Mouse (Mus musculus) bone marrow, adult 2 months (tissue): ENCODE measurements around the gene Nova2. TPM values are rescaled to one million over a fixed set of nuclear protein-coding genes. Genes with fewer than 3 reads are reported as not detected.

Experiments used
- H3K27ac ChIP-seq: fragments of 200-500 bp; 2 replicates; pipeline ENCODE4 v1.5.1; 2012; ENCODE audit warnings: low read depth, mild to moderate bottlenecking, control low read depth, inconsistent platforms, low read length; ENCODE audit not compliant: control insufficient read depth, poor library complexity, insufficient read depth
- H3K4me1 ChIP-seq: fragments of 200-500 bp; 2 replicates; pipeline ENCODE4 v1.6.1; 2011; ENCODE audit warnings: low read length; ENCODE audit not compliant: control insufficient read depth, insufficient read depth
- H3K4me3 ChIP-seq: fragments of 200-500 bp; replicated peaks from 2 replicates; pipeline ENCODE3; 2011; ENCODE audit warnings: mild to moderate bottlenecking, low read depth, low read length, control low read depth; ENCODE audit not compliant: control insufficient read depth
- CTCF ChIP-seq: fragments of 200-500 bp; IDR thresholded peaks from 2 replicates; pipeline ENCODE4 v1.5.1; 2011; ENCODE audit warnings: low read length, control low read depth; ENCODE audit not compliant: control insufficient read depth, insufficient read depth
- POLR2A ChIP-seq: fragments of 200-500 bp; IDR thresholded peaks from 2 replicates; pipeline ENCODE4 v1.6.1; 2011; ENCODE audit warnings: low read depth, mild to moderate bottlenecking, control low read depth, low read length, borderline replicate concordance; ENCODE audit not compliant: control insufficient read depth
- WGBS: fragments of 180-500 bp; shearing (Covaris S2); methylation state at CpG from one replicate; pipeline ENCODE4 v1.1.7; 2018; 5-methylcytosine and 5-hydroxymethylcytosine counted together
- polyA plus RNA-seq: library from polyadenylated mRNA; stranded (reverse); fragments of >200 nt; gene quantifications from 2 replicates; pipeline ENCODE4 v1.2.4, GENCODE M21; 2011; ENCODE audit warnings: low replicate concordance; ENCODE audit not compliant: missing spikeins, insufficient read depth, insufficient read length

The Nova2 gene
- polyA plus RNA-seq, 1 experiment = 0.35 TPM

- H3K27ac ChIP-seq = no peak overlapping the region
Observed at GRCm38 (mm10) chr7:19012882-19013281, 87.2 kb downstream of the Nova2 start.

DNA sequence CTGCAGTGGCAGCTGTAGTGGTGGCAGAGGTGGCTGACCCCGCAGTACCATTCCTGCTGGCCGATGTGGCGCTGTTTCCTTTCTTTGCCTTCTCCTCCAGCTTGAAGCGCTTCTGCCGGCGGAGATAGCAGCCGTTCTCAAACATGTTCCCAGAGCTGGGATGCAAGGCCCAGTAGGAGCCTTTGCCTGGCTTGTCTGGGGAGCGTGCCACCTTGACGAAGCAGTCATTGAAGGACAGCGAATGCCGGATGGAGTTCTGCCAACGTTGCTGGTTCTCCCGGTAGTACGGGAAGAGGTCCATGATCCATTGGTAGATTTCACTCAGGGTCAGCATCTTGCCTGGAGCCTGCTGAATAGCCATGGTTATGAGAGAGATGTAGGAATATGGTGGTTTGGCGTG lies 88.8 kb downstream of the Nova2 start:
- H3K4me3 ChIP-seq = no peak overlapping the region
- TF ChIP-seq CTCF = no peak
- no peak for TF ChIP-seq POLR2A
- WGBS = 86% methylated on average over 15 of the region's 15 CpGs
- H3K4me1 ChIP-seq = no peaks in the 10 kb centered on the region; the same call in 1 of the 2 replicates
- H3K27ac ChIP-seq = no peak overlapping the region

More at GRCm38 (mm10) chr7:19012882-19013281, 87.2 kb downstream of the Nova2 start:
- H3K4me1 ChIP-seq = no peaks in the 10 kb centered on the region; the same call in 1 of the 2 replicates
- TF ChIP-seq CTCF (no peak), POLR2A (no peak)
- H3K4me3 ChIP-seq = no peak overlapping the region
- 76% methylated on average over 2 of the region's 2 CpGs for WGBS

Other genes with a start within 250 kb of the Nova2 start
- gene Psg20, start 239.7 kb upstream of the Nova2 start, polyA plus RNA-seq = not detected in 2 replicates
- not detected in 2 replicates for gene Psg22, start 207.8 kb upstream of the Nova2 start, polyA plus RNA-seq
- gene Psg19, start 127.4 kb upstream of the Nova2 start, polyA plus RNA-seq = not detected in 2 replicates
- gene Psg17, start 104.3 kb upstream of the Nova2 start, polyA plus RNA-seq = not detected in 2 replicates
- 1.5 and 3.6 TPM in 2 replicates for gene Mill2, start 85.9 kb upstream of the Nova2 start, polyA plus RNA-seq
- gene Pglyrp1, start 54.6 kb upstream of the Nova2 start, polyA plus RNA-seq = 72.2 and 201 TPM in 2 replicates
- gene Ccdc61, start 15.5 kb upstream of the Nova2 start, polyA plus RNA-seq = 18.7 and 40.4 TPM in 2 replicates
- gene Nanos2, start 61.5 kb downstream of the Nova2 start, polyA plus RNA-seq = not detected in 2 replicates
- gene Mypop, start 65.4 kb downstream of the Nova2 start, polyA plus RNA-seq = 0.83 and 1.1 TPM in 2 replicates
- 6.8 and 7.3 TPM in 2 replicates for gene Irf2bp1, start 78.2 kb downstream of the Nova2 start, polyA plus RNA-seq
- not detected in 2 replicates for gene Foxa3, start 97.7 kb downstream of the Nova2 start, polyA plus RNA-seq
- gene Sympk, start 98.5 kb downstream of the Nova2 start, polyA plus RNA-seq = 34.3 and 108 TPM in 2 replicates
- gene Rsph6a, start 128.8 kb downstream of the Nova2 start, polyA plus RNA-seq = not detected in 2 replicates
- gene Dmwd, start 150.3 kb downstream of the Nova2 start, polyA plus RNA-seq = 21.4 and 27.7 TPM in 2 replicates
- gene Dmpk, start 158.0 kb downstream of the Nova2 start, polyA plus RNA-seq = 25.8 and 42.6 TPM in 2 replicates
- gene Six5, start 168.7 kb downstream of the Nova2 start, polyA plus RNA-seq = 4.7 and 6.5 TPM in 2 replicates
- not detected in 2 replicates for gene Gm4969, start 192.5 kb downstream of the Nova2 start, polyA plus RNA-seq
- 3.9 and 4.8 TPM in 2 replicates for gene Fbxo46, start 194.0 kb downstream of the Nova2 start, polyA plus RNA-seq
- gene Qpctl, start 223.4 kb downstream of the Nova2 start, polyA plus RNA-seq = 3.6 and 6.8 TPM in 2 replicates
- gene Snrpd2, start 223.8 kb downstream of the Nova2 start, polyA plus RNA-seq = 56.3 and 58.6 TPM in 2 replicates
- gene Gipr, start 240.2 kb downstream of the Nova2 start, polyA plus RNA-seq = 0.62 and 0.79 TPM in 2 replicates